Mouse (Mus musculus): ENCODE results near the gene Tmcc1. TPM values are rescaled to one million over a fixed set of nuclear protein-coding genes. Genes with fewer than 3 reads are reported as not detected.

Tmcc1 gene
- total and polyA plus RNA-seq, 2 experiments from 2014 or later = 11.8 to 40.9 TPM

DNA sequence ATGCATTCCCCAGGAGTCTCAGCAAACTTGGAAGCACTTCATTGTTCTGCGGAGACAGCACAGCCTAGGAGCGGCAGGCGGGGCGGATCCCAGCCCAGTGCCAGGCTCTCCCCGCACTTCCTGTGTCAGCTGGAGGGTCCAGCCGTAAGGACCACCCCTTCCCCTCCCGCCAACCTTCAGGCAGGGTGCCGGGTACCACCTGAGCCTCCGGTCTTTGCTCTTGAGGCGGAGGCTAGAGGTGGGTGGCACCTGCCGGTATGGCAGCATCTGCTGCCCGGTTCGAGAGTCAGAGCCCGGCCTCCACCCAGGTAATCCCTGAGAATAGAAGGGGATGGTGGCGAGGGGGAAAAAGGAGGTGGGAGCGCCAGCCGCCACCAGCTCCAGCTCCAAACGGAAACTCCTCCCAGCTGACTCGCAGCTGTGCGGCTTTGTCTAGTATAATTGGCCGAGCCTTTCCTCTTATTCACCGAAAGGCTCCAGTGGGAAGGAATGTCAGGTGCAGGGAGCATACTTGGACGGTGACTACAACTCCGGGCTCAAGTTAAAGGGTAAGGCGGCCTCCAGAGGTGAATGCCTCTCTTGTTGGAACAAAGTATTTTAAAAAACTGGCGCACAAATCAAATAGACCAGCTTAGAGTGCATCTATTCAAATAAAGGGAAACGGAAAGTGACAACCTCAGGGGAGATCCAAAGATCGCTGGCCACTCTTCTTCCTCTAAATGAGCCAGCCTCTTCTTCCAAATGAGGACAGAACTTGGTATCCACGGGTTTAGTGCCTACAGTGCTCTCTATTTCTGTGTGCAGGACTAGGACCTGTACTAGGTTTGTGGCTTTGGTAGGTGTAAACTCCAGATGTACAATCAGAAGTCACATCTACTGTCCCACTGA, 85.6 kb downstream of the Tmcc1 start:
- WGBS = under 1% methylated on average over 29 of the region's 29 CpGs
- ATAC-seq (ENCODE audit: low FRiP score) (peak; percentile 82), DNase-seq (ENCODE audit: low spot score) (peak; percentile 71)
- peak overlapping the region; percentile 94 for H3K4me2 ChIP-seq (ENCODE audit: low read depth, low read length, poor library complexity, severe bottlenecking)
- peak overlapping the region; percentile 79 for H3K9ac ChIP-seq (replicated peaks; ENCODE audit: low read length, poor library complexity, severe bottlenecking)
- peak overlapping the region; percentile 76 for H3K27ac ChIP-seq (ENCODE audit: low read depth, low read length)
- H3K4me3 ChIP-seq (ENCODE audit: low read depth, low read length) = peak overlapping the region; percentile 69
- no peaks in the 10 kb centered on the region for H3K27me3 ChIP-seq (ENCODE audit: insufficient read depth, low read length)
- TF ChIP-seq CTCF (IDR thresholded peaks at IDR 0.05) = no peak
- H3K36me3 ChIP-seq (ENCODE audit: insufficient read depth, low read length) = no peaks in the 10 kb centered on the region
- peaks cover 3% of the 10 kb centered on the region; the same call in 1 of the 2 replicates for H3K4me1 ChIP-seq (ENCODE audit: insufficient read depth, low read length)
- H3K9me3 ChIP-seq (ENCODE audit: low read length) = no peaks in the 10 kb centered on the region

DNA sequence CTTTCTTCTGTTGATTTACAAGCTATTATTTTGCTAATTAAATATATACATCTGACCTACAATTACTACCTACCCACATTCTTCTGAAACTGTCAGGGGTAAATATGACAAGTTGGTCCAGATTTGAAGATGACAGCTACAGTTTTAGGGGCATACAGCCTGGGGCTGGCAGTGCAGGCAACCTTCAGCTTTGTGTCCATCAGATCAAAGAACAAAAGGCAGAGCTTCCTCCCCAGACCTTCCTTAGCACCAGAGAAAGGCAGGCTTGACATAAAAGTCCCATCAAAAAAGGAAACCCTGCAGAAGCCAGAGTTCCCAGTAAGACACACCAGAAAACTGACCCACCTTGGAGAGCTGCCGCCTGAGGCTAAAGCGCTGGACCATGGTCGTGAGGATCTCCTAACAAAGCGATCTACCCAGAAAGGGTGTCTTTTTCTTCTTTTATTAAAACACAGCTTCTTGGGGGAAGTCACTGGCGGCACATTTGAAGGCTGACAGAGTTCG, 86.3 kb downstream of the Tmcc1 start:
- no peaks in the 10 kb centered on the region for H3K9me3 ChIP-seq (ENCODE audit: low read length)
- peak overlapping the region; percentile 76 for H3K27ac ChIP-seq (ENCODE audit: low read depth, low read length)
- peak; percentile 7; the same call in 1 of the 2 replicates for ATAC-seq (ENCODE audit: low FRiP score)
- WGBS = 1% methylated on average over 6 of the region's 6 CpGs
- no peaks in the 10 kb centered on the region for H3K36me3 ChIP-seq (ENCODE audit: insufficient read depth, low read length)
- no peaks in the 10 kb centered on the region for H3K27me3 ChIP-seq (ENCODE audit: insufficient read depth, low read length)
- peak overlapping the region; percentile 94 for H3K4me2 ChIP-seq (ENCODE audit: low read depth, low read length, poor library complexity, severe bottlenecking)
- TF ChIP-seq CTCF (IDR thresholded peaks at IDR 0.05) = no peak
- peak overlapping the region; percentile 69 for H3K4me3 ChIP-seq (ENCODE audit: low read depth, low read length)
- peak overlapping the region; percentile 79 for H3K9ac ChIP-seq (replicated peaks; ENCODE audit: low read length, poor library complexity, severe bottlenecking)
- H3K4me1 ChIP-seq (ENCODE audit: insufficient read depth, low read length) = peaks cover 3% of the 10 kb centered on the region; the same call in 1 of the 2 replicates
- no peak for DNase-seq (ENCODE audit: low spot score)

DNA sequence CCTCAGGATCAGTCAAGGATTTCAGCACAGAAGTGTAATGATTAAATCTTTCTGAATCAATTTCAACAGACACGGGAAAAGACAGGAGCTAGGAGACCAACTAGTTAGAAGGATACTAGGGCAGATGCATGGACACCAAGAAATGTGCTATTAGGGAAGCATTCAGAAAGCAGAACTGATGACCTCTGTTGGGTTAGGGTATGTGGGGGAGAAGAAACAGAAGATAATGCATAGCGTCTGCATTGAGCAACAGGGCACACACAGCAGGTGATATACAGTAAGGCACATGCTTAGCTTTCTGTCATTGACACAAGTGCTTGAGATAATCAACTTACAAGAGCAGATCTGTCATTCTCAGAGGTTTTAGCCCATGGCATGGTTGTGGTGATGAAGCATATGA, 95.7 kb downstream of the Tmcc1 start:
- ATAC-seq (ENCODE audit: low FRiP score) (no peak), DNase-seq (ENCODE audit: low spot score) (no peak)
- Histone ChIP-seq H3K4me3 (ENCODE audit: low read depth, low read length) (no peak overlapping the region), H3K9me3 (ENCODE audit: low read length) (no peaks in the 10 kb centered on the region), H3K27ac (ENCODE audit: low read depth, low read length) (no peak overlapping the region), H3K27me3 (ENCODE audit: insufficient read depth, low read length) (no peaks in the 10 kb centered on the region), H3K4me2 (ENCODE audit: low read depth, low read length, poor library complexity, severe bottlenecking) (no peak overlapping the region), H3K4me1 (ENCODE audit: insufficient read depth, low read length) (no peaks in the 10 kb centered on the region), H3K36me3 (ENCODE audit: insufficient read depth, low read length) (no peaks in the 10 kb centered on the region), H3K9ac (replicated peaks; ENCODE audit: low read length, poor library complexity, severe bottlenecking) (no peak overlapping the region)
- TF ChIP-seq CTCF (IDR thresholded peaks at IDR 0.05) = no peak
- WGBS = 86% methylated on average over 2 of the region's 2 CpGs

- Histone ChIP-seq H3K36me3 (ENCODE audit: insufficient read depth, low read length) (no peaks in the 10 kb centered on the region), H3K4me3 (ENCODE audit: low read depth, low read length) (no peak overlapping the region), H3K9me3 (ENCODE audit: low read length) (no peaks in the 10 kb centered on the region), H3K27ac (ENCODE audit: low read depth, low read length) (no peak overlapping the region), H3K4me1 (ENCODE audit: insufficient read depth, low read length) (no peaks in the 10 kb centered on the region), H3K4me2 (ENCODE audit: low read depth, low read length, poor library complexity, severe bottlenecking) (no peak overlapping the region), H3K27me3 (ENCODE audit: insufficient read depth, low read length) (no peaks in the 10 kb centered on the region), H3K9ac (replicated peaks; ENCODE audit: low read length, poor library complexity, severe bottlenecking) (no peak overlapping the region)
- no peak for TF ChIP-seq CTCF (IDR thresholded peaks at IDR 0.05)
- ATAC-seq (ENCODE audit: low FRiP score) = no peak
- DNase-seq (ENCODE audit: low spot score) = no peak
These were observed 103.9 kb downstream of the Tmcc1 start for GRCm38 (mm10) chr6:116089402-116089801.

- Histone ChIP-seq H3K9ac (replicated peaks; ENCODE audit: low read length, poor library complexity, severe bottlenecking) (no peak overlapping the region), H3K27ac (ENCODE audit: low read depth, low read length) (no peak overlapping the region), H3K4me3 (ENCODE audit: low read depth, low read length) (no peak overlapping the region), H3K9me3 (ENCODE audit: low read length) (no peaks in the 10 kb centered on the region), H3K36me3 (ENCODE audit: insufficient read depth, low read length) (no peaks in the 10 kb centered on the region), H3K27me3 (ENCODE audit: insufficient read depth, low read length) (no peaks in the 10 kb centered on the region), H3K4me1 (ENCODE audit: insufficient read depth, low read length) (no peaks in the 10 kb centered on the region), H3K4me2 (ENCODE audit: low read depth, low read length, poor library complexity, severe bottlenecking) (no peak overlapping the region)
- DNase-seq (ENCODE audit: low spot score) (no peak), ATAC-seq (ENCODE audit: low FRiP score) (no peak)
- WGBS = 97% methylated on average over 1 of the region's 1 CpGs
- no peak for TF ChIP-seq CTCF (IDR thresholded peaks at IDR 0.05)
These were observed 107.2 kb downstream of the Tmcc1 start for GRCm38 (mm10) chr6:116086036-116086435.

GRCm38 (mm10) chr6:116082239-116082638, 111.0 kb downstream of the Tmcc1 start:
- WGBS = 59% methylated on average over 1 of the region's 1 CpGs

More at GRCm38 (mm10) chr6:116082239-116082638, 111.0 kb downstream of the Tmcc1 start:
- no peak overlapping the region for H3K4me2 ChIP-seq (ENCODE audit: low read depth, low read length, poor library complexity, severe bottlenecking)
- no peaks in the 10 kb centered on the region for H3K27me3 ChIP-seq (ENCODE audit: insufficient read depth, low read length)
- H3K9ac ChIP-seq (replicated peaks; ENCODE audit: low read length, poor library complexity, severe bottlenecking) = no peak overlapping the region
- H3K4me3 ChIP-seq (ENCODE audit: low read depth, low read length) = no peak overlapping the region
- no peak for TF ChIP-seq CTCF (IDR thresholded peaks at IDR 0.05)
- H3K27ac ChIP-seq (ENCODE audit: low read depth, low read length) = no peak overlapping the region
- no peaks in the 10 kb centered on the region for H3K36me3 ChIP-seq (ENCODE audit: insufficient read depth, low read length)
- no peaks in the 10 kb centered on the region for H3K9me3 ChIP-seq (ENCODE audit: low read length)
- DNase-seq (ENCODE audit: low spot score) (no peak), ATAC-seq (ENCODE audit: low FRiP score) (no peak)
- H3K4me1 ChIP-seq (ENCODE audit: insufficient read depth, low read length) = no peaks in the 10 kb centered on the region
